Mouse (Mus musculus) spleen, adult 2 months (tissue): ENCODE data around the gene Ankrd34b. TPM values are rescaled to one million over a fixed set of nuclear protein-coding genes. Genes with fewer than 3 reads are reported as not detected.

Experiments
- DNase-seq, 2 experiments: peaks; one replicate each; pipeline versions ENCODE4 v3.0.0 to v3.0.0-alpha.2; 2012 to 2021; ENCODE audit warnings: low spot score in 2 of 2, low read depth in 1 of 2
- H3K27ac ChIP-seq: fragments of 200-500 bp; 2 replicates; pipeline ENCODE4 v1.5.1; 2012; ENCODE audit warnings: low read length, inconsistent platforms; ENCODE audit not compliant: insufficient read depth
- H3K27me3 ChIP-seq: fragments of 200-500 bp; 2 replicates; pipeline ENCODE4 v1.6.1; 2012; ENCODE audit warnings: mild to moderate bottlenecking, moderate library complexity, low read length, inconsistent platforms; ENCODE audit not compliant: control insufficient read depth, insufficient read depth
- H3K36me3 ChIP-seq: fragments of 200-500 bp; 2 replicates; pipeline ENCODE4 v1.6.1; 2012; ENCODE audit warnings: mild to moderate bottlenecking, low read length, inconsistent platforms; ENCODE audit not compliant: control insufficient read depth, insufficient read depth
- H3K4me1 ChIP-seq: fragments of 200-500 bp; 2 replicates; pipeline ENCODE4 v1.6.1; 2011; ENCODE audit warnings: inconsistent platforms; ENCODE audit not compliant: control insufficient read depth, insufficient read depth, insufficient read length
- H3K4me3 ChIP-seq: fragments of 200-500 bp; 2 replicates; pipeline ENCODE4 v1.5.1; 2011; ENCODE audit warnings: mild to moderate bottlenecking, inconsistent platforms; ENCODE audit not compliant: insufficient read depth, insufficient read length; ENCODE audit errors: extremely low read depth
- CTCF ChIP-seq: fragments of 200-500 bp; IDR thresholded peaks from 2 replicates; pipeline ENCODE4 v1.5.1; 2011; ENCODE audit warnings: mild to moderate bottlenecking, inconsistent platforms; ENCODE audit not compliant: insufficient read depth, insufficient read length, insufficient replicate concordance; ENCODE audit errors: extremely low read depth
- POLR2A ChIP-seq: fragments of 200-500 bp; IDR thresholded peaks from 2 replicates; pipeline ENCODE4 v1.6.1; 2011; ENCODE audit warnings: low read depth, low read length, inconsistent platforms
- WGBS: fragments of 180-500 bp; shearing (Covaris S2); methylation state at CpG from one replicate; pipeline ENCODE4 v1.1.7; 2018; 5-methylcytosine and 5-hydroxymethylcytosine counted together
- polyA plus RNA-seq: library from polyadenylated mRNA; depleted of rRNA; stranded (reverse); fragments of >200 nt; gene quantifications from 2 replicates; pipeline ENCODE4 v1.2.3, GENCODE M21; 2012; rRNA removed

Gene Ankrd34b
- not detected in 2 replicates for polyA plus RNA-seq

DNA sequence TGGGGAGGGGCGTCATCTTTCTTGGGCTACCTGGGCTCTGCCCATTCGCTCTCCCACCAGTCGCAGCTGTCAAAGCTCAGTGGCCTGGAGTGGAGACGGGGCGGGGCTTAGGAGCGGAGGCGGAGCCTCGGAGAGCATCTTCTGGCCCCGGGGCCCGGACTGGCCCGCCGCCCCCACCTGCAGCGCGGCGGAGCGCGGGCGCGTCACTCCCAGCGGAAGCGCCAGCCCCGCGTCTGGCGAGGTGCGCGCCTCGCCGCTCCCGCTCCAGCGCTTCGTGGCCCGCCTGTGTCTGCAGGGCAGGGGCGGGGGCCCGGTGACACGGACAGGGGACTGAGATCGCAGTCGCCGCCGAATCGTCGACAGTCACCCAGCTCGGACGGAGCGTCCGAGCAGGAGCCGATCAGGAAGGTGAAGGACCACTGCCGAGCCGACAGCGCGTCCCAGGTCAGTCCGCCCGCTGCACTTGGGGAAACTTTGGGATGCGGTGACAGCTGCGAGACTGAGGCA is at the start of gene Ankrd34b:
TSS of gene Ankrd34b (plus strand) at position 139 of the 507 bp plus-strand sequence.
- no peak for DNase-seq
- TF ChIP-seq CTCF = no peak
- WGBS = 2% methylated on average over 54 of the region's 54 CpGs
- no peaks in the 10 kb centered on the region for H3K36me3 ChIP-seq
- H3K27me3 ChIP-seq = peaks cover 13% of the 10 kb centered on the region
- no peak within 1 kb of the TSS for H3K27ac ChIP-seq
- H3K4me1 ChIP-seq = peaks cover 12% of the 10 kb centered on the region
- peak within 1 kb of the TSS; percentile 26; the same call in 1 of the 2 replicates for H3K4me3 ChIP-seq

DNA sequence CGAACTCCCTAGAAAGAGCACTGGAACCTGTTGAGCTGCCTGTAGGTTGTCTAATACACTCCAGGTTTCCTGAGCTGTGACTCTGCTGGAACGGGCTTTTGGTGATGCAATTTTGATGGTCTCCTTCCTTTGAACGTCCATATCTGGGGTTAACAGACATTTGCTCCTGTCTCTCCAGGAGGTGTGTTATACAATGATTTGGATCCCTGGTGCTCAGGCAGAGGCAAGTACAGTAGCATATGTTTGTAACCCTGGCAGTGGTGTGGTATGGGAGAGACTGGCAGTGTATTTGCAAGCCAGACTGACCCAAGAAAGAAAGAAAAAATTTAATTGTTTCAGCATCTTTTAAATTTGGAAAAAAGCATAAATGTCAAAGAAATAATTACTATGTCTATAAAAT is 38.3 kb upstream of the Ankrd34b start:
- no peak for DNase-seq
- H3K36me3 ChIP-seq = no peaks in the 10 kb centered on the region
- 91% methylated on average over 3 of the region's 3 CpGs for WGBS
- H3K4me3 ChIP-seq = no peak overlapping the region
- no peaks in the 10 kb centered on the region for H3K27me3 ChIP-seq
- H3K4me1 ChIP-seq = no peaks in the 10 kb centered on the region
- TF ChIP-seq POLR2A = no peak
- TF ChIP-seq CTCF = no peak
- H3K27ac ChIP-seq = no peak overlapping the region

GRCm38 (mm10) chr13:92393047-92393661 is 32.5 kb upstream of the Ankrd34b start:
- 90% methylated on average over 12 of the region's 12 CpGs for WGBS
- Histone ChIP-seq H3K27ac (no peak overlapping the region), H3K27me3 (no peaks in the 10 kb centered on the region), H3K4me1 (no peaks in the 10 kb centered on the region), H3K4me3 (no peak overlapping the region), H3K36me3 (no peaks in the 10 kb centered on the region)
- no peak for DNase-seq
- TF ChIP-seq CTCF = no peak
- TF ChIP-seq POLR2A = no peak

GRCm38 (mm10) chr13:92398491-92399384 is 27.0 kb upstream of the Ankrd34b start:
- Histone ChIP-seq H3K27me3 (no peaks in the 10 kb centered on the region), H3K4me1 (no peaks in the 10 kb centered on the region)
- TF ChIP-seq POLR2A = no peak
- no peak for TF ChIP-seq CTCF

GRCm38 (mm10) chr13:92402063-92402462 is 23.6 kb upstream of the Ankrd34b start:
- Histone ChIP-seq H3K27ac (no peak overlapping the region), H3K36me3 (no peaks in the 10 kb centered on the region), H3K4me3 (no peak overlapping the region), H3K27me3 (no peaks in the 10 kb centered on the region), H3K4me1 (no peaks in the 10 kb centered on the region)
- DNase-seq = no peak
- TF ChIP-seq POLR2A (no peak), CTCF (no peak)
- 54% methylated on average over 2 of the region's 2 CpGs for WGBS

More at GRCm38 (mm10) chr13:92398491-92399384, 27.0 kb upstream of the Ankrd34b start:
- DNase-seq = no peak
- Histone ChIP-seq H3K36me3 (no peaks in the 10 kb centered on the region), H3K4me3 (no peak overlapping the region), H3K27ac (no peak overlapping the region)
- WGBS = 86% methylated on average over 11 of the region's 11 CpGs

DNA sequence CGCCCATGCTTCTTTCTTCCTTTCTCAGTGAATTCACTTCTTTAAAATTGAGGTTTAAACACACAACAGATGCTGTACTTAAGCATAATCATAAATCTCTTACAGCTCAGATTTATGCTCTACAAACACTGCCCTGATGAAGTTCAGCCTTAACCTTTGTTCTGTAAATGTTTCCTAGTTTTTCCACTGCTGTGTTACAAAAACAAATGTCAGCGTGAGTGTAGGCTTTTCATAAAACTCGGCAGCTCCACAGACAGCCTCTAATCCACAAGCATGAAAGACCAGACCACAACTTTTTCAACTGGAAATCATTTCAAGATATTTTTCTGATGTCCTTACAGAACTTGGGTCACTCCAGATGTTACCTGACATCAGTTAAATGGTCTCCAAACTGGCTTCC is 22.2 kb upstream of the Ankrd34b start:
- Histone ChIP-seq H3K4me1 (no peaks in the 10 kb centered on the region), H3K4me3 (no peak overlapping the region), H3K27me3 (no peaks in the 10 kb centered on the region), H3K36me3 (no peaks in the 10 kb centered on the region), H3K27ac (no peak overlapping the region)
- TF ChIP-seq CTCF (no peak), POLR2A (no peak)
- WGBS = 85% methylated on average over 3 of the region's 3 CpGs
- DNase-seq = no peak
